Mouse (Mus musculus) bone marrow macrophage, adult 2 months (primary cell): ENCODE measurements around the gene Kcna3.

Experiments
- CTCF ChIP-seq: IDR thresholded peaks from 2 replicates; pipeline ENCODE4 v1.5.1; 2012; ENCODE audit warnings: low read depth, mild to moderate bottlenecking, low read length, moderate library complexity
- POLR2A ChIP-seq: IDR thresholded peaks from 2 replicates; pipeline ENCODE4 v1.6.1; 2012; ENCODE audit warnings: mild to moderate bottlenecking, low read depth, low read length, borderline replicate concordance

DNA sequence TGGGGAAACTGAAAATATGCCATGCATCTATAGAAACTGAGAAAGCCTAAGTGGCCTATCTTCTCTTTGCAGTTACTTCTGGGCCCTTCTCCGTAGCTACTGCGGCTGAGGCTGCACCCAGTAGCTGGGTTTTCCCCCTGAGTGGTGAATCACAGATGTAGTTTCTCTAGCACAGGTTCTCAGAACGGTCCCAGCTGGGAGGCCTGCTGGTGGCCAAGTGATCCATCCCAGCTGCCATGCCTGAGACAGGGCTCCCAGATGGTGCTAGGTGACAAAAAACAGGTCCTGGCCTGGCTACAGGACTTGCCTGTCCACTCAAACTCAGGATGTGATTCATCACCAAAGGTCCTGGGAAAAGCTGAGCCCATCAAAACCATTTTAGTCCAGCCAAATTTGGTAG, 40.7 kb downstream of the Kcna3 start:
- no peak for TF ChIP-seq CTCF
- TF ChIP-seq POLR2A: no peak
